Mouse (Mus musculus) myocyte (in vitro differentiated cells): ENCODE data around the gene Ehbp1. TPM values are rescaled to one million over a fixed set of nuclear protein-coding genes. Genes with fewer than 3 reads are reported as not detected.

ENCODE experiments used
- H3K27me3 ChIP-seq: one replicate; pipeline ENCODE4 v1.6.1; 2011; ENCODE audit not compliant: control insufficient read depth, insufficient read depth, insufficient read length
- H3K36me3 ChIP-seq: one replicate; pipeline ENCODE4 v1.6.1; 2011; ENCODE audit not compliant: control insufficient read depth, insufficient read depth
- H3K4me2 ChIP-seq: one replicate; pipeline ENCODE4 v1.6.1; 2011; ENCODE audit warnings: low read depth, control low read depth
- H3K4me3 ChIP-seq: one replicate; pipeline ENCODE4 v1.5.1; 2011; ENCODE audit warnings: mild to moderate bottlenecking, control low read depth, moderate library complexity
- H3K79me2 ChIP-seq: one replicate; pipeline ENCODE4 v1.6.1; 2011; ENCODE audit not compliant: control insufficient read depth, insufficient read depth
- H3ac ChIP-seq: one replicate; pipeline ENCODE4 v1.6.1; 2011; ENCODE audit not compliant: control insufficient read depth, insufficient read length
- CEBPB ChIP-seq: IDR thresholded peaks from 2 replicates; pipeline ENCODE4 v1.6.1; 2011; ENCODE audit warnings: mild to moderate bottlenecking, moderate library complexity; ENCODE audit not compliant: poor library complexity, insufficient read depth, severe bottlenecking
- E2F4 ChIP-seq: IDR thresholded peaks from one replicate; pipeline ENCODE4 v1.6.1; 2011; ENCODE audit warnings: mild to moderate bottlenecking, control low read depth, moderate library complexity; ENCODE audit not compliant: insufficient read depth
- MAX ChIP-seq: IDR thresholded peaks from one replicate; pipeline ENCODE4 v1.6.1; 2011; ENCODE audit warnings: low read depth, mild to moderate bottlenecking, control low read depth
- MYOD1 ChIP-seq, 3 experiments: IDR thresholded peaks; one replicate each; pipeline ENCODE4 v1.6.1; 2011; ENCODE audit warnings: control low read depth in 2 of 3, low read depth in 2 of 3, mild to moderate bottlenecking in 2 of 3, moderate library complexity in 1 of 3; ENCODE audit not compliant: insufficient read length in 2 of 3, control insufficient read depth in 1 of 3
- MYOG ChIP-seq, 3 experiments: IDR thresholded peaks; one replicate each; pipeline ENCODE4 v1.6.1; 2011; ENCODE audit warnings: control low read depth in 2 of 3, low read depth in 2 of 3, mild to moderate bottlenecking in 2 of 3; ENCODE audit not compliant: insufficient read length in 2 of 3, control insufficient read depth in 1 of 3, insufficient read depth in 1 of 3
- POLR2A ChIP-seq: IDR thresholded peaks from one replicate; pipeline ENCODE4 v1.6.1; 2011; ENCODE audit warnings: low read depth, mild to moderate bottlenecking, control low read depth, moderate library complexity; ENCODE audit not compliant: insufficient read length
- POLR2AphosphoS2 ChIP-seq: IDR thresholded peaks from one replicate; pipeline ENCODE4 v1.6.1; 2011; ENCODE audit warnings: low read depth, control low read depth; ENCODE audit not compliant: insufficient read length
- REST ChIP-seq: IDR thresholded peaks from one replicate; pipeline ENCODE4 v1.6.1; 2011; ENCODE audit warnings: mild to moderate bottlenecking, control low read depth, moderate library complexity; ENCODE audit not compliant: insufficient read depth, insufficient read length
- SRF ChIP-seq: IDR thresholded peaks from one replicate; pipeline ENCODE4 v1.6.1; 2011; ENCODE audit warnings: low read depth; ENCODE audit not compliant: control insufficient read depth, insufficient read length
- TCF12 ChIP-seq: IDR thresholded peaks from one replicate; pipeline ENCODE4 v1.6.1; 2011; ENCODE audit warnings: mild to moderate bottlenecking, control low read depth; ENCODE audit not compliant: poor library complexity, insufficient read depth, severe bottlenecking
- TCF3 ChIP-seq: IDR thresholded peaks from one replicate; pipeline ENCODE4 v1.6.1; 2011; ENCODE audit warnings: low read depth, control low read depth; ENCODE audit not compliant: insufficient read length
- USF1 ChIP-seq: IDR thresholded peaks from one replicate; pipeline ENCODE4 v1.6.1; 2011; ENCODE audit warnings: low read depth, mild to moderate bottlenecking, control low read depth, moderate library complexity
- polyA plus RNA-seq: library from polyadenylated mRNA; unstranded; fragments of >200 nt; fragmentation: generic; extraction: Trizol; gene quantifications from one replicate; pipeline ENCODE4 v1.2.1, GENCODE M21; 2012; ENCODE audit warnings: missing spikeins

Gene Ehbp1
- polyA plus RNA-seq, 1 experiment = 4.0 TPM

DNA sequence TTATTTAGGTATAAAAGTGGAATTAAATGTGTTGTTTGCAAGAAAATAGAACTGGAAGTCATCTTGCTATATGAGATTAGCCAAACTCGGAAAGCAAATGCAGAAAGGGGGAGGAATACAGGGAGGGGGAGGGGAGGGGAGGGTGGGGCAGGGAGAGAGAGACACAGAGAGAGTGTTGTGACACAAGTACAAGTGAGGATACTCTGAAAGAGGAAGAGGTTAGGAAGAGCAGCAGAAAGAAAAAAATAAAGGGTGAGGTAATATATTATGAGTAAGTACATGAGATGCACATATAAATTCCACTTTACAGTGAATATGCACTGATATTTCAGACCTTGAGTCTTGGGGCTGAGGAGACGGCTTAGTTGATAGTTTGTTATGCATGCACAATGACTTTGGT, 123.9 kb downstream of the Ehbp1 start:
- H3K4me2 ChIP-seq = no peak overlapping the region
- no peaks in the 10 kb centered on the region for H3K27me3 ChIP-seq
- no peak overlapping the region for H3ac ChIP-seq
- no peaks in the 10 kb centered on the region for H3K36me3 ChIP-seq
- H3K4me3 ChIP-seq = no peak overlapping the region
- H3K79me2 ChIP-seq = no peaks in the 10 kb centered on the region
- TF ChIP-seq E2F4 (no peak), MYOG (IDR thresholded peaks at IDR 0.05; ENCODE audit: control insufficient read depth in 1 of 3, insufficient read depth in 1 of 3, insufficient read length in 2 of 3, low read depth in 2 of 3) (no peak), POLR2A (no peak), MYOD1 (IDR thresholded peaks at IDR 0.05; ENCODE audit: control insufficient read depth in 1 of 3, insufficient read length in 2 of 3, low read depth in 2 of 3) (no peak), MAX (no peak)

DNA sequence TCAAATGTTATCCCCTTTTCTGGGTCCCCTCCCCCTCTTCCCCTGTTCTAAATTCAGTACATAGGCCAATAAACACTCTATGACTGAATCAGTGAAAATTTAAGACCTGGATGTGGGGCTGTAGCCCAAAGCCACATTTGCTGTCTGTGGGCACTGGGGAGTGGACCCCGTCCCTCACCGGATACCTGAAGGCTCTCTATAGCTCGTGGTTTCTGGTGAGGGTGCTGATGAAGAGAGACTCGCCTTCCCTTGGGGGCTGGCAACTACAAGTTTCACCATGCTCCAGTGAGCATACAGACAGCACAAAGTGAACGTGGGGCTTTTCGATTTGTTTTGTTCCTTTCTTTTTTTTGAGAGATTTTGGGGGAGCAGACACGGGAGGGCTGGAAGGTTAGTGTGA, 125.2 kb downstream of the Ehbp1 start:
- H3K4me2 ChIP-seq = no peak overlapping the region
- H3K79me2 ChIP-seq = no peaks in the 10 kb centered on the region
- no peaks in the 10 kb centered on the region for H3K27me3 ChIP-seq
- no peak overlapping the region for H3K4me3 ChIP-seq
- H3K36me3 ChIP-seq = no peaks in the 10 kb centered on the region
- H3ac ChIP-seq = no peak overlapping the region
- TF ChIP-seq USF1 = no peak
- no peak for TF ChIP-seq MYOD1 (IDR thresholded peaks at IDR 0.05; ENCODE audit: control insufficient read depth in 1 of 3, insufficient read length in 2 of 3, low read depth in 2 of 3)
- no peak for TF ChIP-seq MAX

DNA sequence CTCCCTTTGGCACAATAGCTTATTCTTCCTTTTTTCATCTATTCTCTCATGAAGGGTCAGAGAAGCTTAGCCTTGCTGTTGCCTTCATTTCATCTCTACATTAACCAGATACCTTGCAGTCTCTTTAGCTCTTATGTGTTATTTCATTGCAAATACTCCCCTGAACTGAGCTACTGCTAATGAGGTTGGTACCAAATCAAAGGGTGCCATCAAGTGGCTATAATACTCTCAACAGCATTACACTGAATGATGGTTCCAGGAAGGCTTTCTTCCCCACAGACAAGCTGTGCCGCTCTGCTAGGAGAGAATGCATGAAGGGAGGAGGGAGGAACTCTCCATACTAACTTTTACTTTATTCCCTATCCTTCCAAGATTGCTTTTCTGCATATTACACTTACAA, 135.5 kb downstream of the Ehbp1 start:
- Histone ChIP-seq H3K4me3 (no peak overlapping the region), H3K4me2 (no peak overlapping the region), H3ac (no peak overlapping the region), H3K79me2 (no peaks in the 10 kb centered on the region), H3K27me3 (no peaks in the 10 kb centered on the region), H3K36me3 (no peaks in the 10 kb centered on the region)
- TF ChIP-seq POLR2AphosphoS2 = no peak
- TF ChIP-seq MAX = no peak
- TF ChIP-seq TCF3 = no peak
- TF ChIP-seq MYOD1 (IDR thresholded peaks at IDR 0.05; ENCODE audit: control insufficient read depth in 1 of 3, insufficient read length in 2 of 3, low read depth in 2 of 3) = no peak
- no peak for TF ChIP-seq POLR2A
- no peak for TF ChIP-seq E2F4
- TF ChIP-seq MYOG (IDR thresholded peaks at IDR 0.05; ENCODE audit: control insufficient read depth in 1 of 3, insufficient read depth in 1 of 3, insufficient read length in 2 of 3, low read depth in 2 of 3) = no peak
- no peak for TF ChIP-seq USF1
- no peak for TF ChIP-seq REST
- no peak for TF ChIP-seq SRF
- TF ChIP-seq TCF12 = no peak
- no peak for TF ChIP-seq CEBPB

DNA sequence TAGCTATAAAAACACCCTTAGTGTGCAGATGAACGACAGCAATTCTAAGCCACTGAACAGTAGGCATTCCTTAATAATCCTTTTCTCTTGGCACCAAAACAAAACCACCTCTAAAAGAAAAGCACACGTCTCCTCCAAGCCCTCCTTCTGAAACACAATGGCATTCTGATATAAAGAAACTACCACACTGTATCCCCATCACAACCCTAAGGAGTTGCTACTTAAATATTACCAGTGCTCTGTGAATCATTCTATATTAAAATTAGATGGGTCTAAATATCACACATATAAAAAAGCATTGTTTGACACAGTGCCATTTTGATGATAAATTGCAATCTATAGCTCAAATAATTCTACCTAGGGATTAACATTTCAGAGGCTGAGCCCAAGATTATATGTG, 135.9 kb downstream of the Ehbp1 start:
- TF ChIP-seq POLR2A (no peak), TCF3 (no peak), E2F4 (no peak), REST (no peak), POLR2AphosphoS2 (no peak), CEBPB (no peak), MYOG (IDR thresholded peaks at IDR 0.05; ENCODE audit: control insufficient read depth in 1 of 3, insufficient read depth in 1 of 3, insufficient read length in 2 of 3, low read depth in 2 of 3) (no peak), TCF12 (no peak), MAX (no peak), USF1 (no peak), SRF (no peak), MYOD1 (IDR thresholded peaks at IDR 0.05; ENCODE audit: control insufficient read depth in 1 of 3, insufficient read length in 2 of 3, low read depth in 2 of 3) (no peak)
- no peaks in the 10 kb centered on the region for H3K79me2 ChIP-seq
- no peak overlapping the region for H3K4me3 ChIP-seq
- H3K4me2 ChIP-seq = no peak overlapping the region
- no peak overlapping the region for H3ac ChIP-seq
- no peaks in the 10 kb centered on the region for H3K36me3 ChIP-seq
- no peaks in the 10 kb centered on the region for H3K27me3 ChIP-seq

DNA sequence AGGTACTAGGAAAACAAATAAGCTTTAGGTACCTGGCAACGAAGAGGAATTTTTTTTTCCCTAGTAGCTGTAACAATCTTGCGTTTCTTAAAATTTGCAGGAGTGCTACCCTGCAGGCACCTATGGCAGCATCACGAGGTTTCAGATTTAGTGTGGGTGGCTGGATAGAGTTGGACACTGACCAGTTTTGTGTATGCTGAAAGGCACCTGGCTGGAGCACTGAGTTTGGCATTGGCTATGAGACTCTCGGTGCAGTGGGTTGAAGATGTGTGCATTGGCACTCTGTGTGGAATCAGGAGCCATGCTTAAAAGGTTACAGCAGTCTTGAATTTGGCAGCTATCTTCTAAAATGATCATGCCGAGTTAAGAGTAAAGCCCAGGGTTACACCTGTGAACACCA, 138.7 kb downstream of the Ehbp1 start:
- TF ChIP-seq REST (no peak), POLR2AphosphoS2 (no peak), TCF12 (no peak), MYOD1 (IDR thresholded peaks at IDR 0.05; ENCODE audit: control insufficient read depth in 1 of 3, insufficient read length in 2 of 3, low read depth in 2 of 3) (no peak), SRF (no peak), USF1 (no peak), POLR2A (no peak)
- Histone ChIP-seq H3K27me3 (no peaks in the 10 kb centered on the region), H3ac (no peak overlapping the region), H3K4me2 (no peak overlapping the region), H3K79me2 (no peaks in the 10 kb centered on the region), H3K4me3 (no peak overlapping the region), H3K36me3 (no peaks in the 10 kb centered on the region)
